Mouse (Mus musculus) midbrain, embryonic 14.5 days (tissue): ENCODE data around the gene Acta1. TPM values are rescaled to one million over a fixed set of nuclear protein-coding genes. Genes with fewer than 3 reads are reported as not detected.

Experiments
- ATAC-seq: fragments of 200-750 bp; cut with Nextera tagmentation; 2 replicates; pipeline ENCODE4 v1.8.0; 2017; ENCODE audit warnings: moderate number of reproducible peaks, moderate library complexity; ENCODE audit not compliant: low FRiP score, low TSS enrichment
- DNase-seq: peaks from one replicate; pipeline ENCODE4 v3.0.0-alpha.2; 2015
- H3K27ac ChIP-seq: fragments of 300-500 bp; sonication (generic); replicated peaks from 2 replicates; pipeline ENCODE4 v1.5.1; 2014; ENCODE audit warnings: mild to moderate bottlenecking, low read depth, low read length, moderate library complexity
- H3K27me3 ChIP-seq: fragments of 300-500 bp; sonication (generic); 2 replicates; pipeline ENCODE4 v1.6.1; 2014; ENCODE audit warnings: low read length, control low read depth, mixed read lengths; ENCODE audit not compliant: control insufficient read depth, insufficient read depth
- H3K36me3 ChIP-seq: fragments of 300-500 bp; sonication (generic); 2 replicates; pipeline ENCODE4 v1.6.1; 2014; ENCODE audit warnings: low read length, control low read depth; ENCODE audit not compliant: control insufficient read depth, insufficient read depth
- H3K4me1 ChIP-seq: fragments of 300-500 bp; sonication (generic); 2 replicates; pipeline ENCODE4 v1.6.1; 2014; ENCODE audit warnings: mild to moderate bottlenecking, antibody characterized with exemption, low read length, control low read depth; ENCODE audit not compliant: control insufficient read depth, insufficient read depth
- H3K4me2 ChIP-seq: fragments of 300-500 bp; sonication (generic); 2 replicates; pipeline ENCODE4 v1.6.1; 2014; ENCODE audit warnings: mild to moderate bottlenecking, low read length, moderate library complexity
- H3K4me3 ChIP-seq: fragments of 300-500 bp; sonication (generic); replicated peaks from 2 replicates; pipeline ENCODE4 v1.5.1; 2014; ENCODE audit warnings: low read depth, low read length
- H3K9ac ChIP-seq: fragments of 300-500 bp; sonication (generic); replicated peaks from 2 replicates; pipeline ENCODE4 v1.6.1; 2014; ENCODE audit warnings: mild to moderate bottlenecking, low read length, moderate library complexity
- H3K9me3 ChIP-seq: fragments of 300-500 bp; sonication (generic); 2 replicates; pipeline ENCODE4 v1.6.1; 2016; ENCODE audit warnings: low read length, control low read depth, mixed read lengths; ENCODE audit not compliant: control insufficient read depth
- WGBS: fragments of 180-500 bp; shearing (Covaris S2); extraction: QIAGEN DNeasy Blood & Tissue Kit; methylation state at CpG from one replicate; pipeline ENCODE4 v1.1.7; 2014; 5-methylcytosine and 5-hydroxymethylcytosine counted together
- polyA plus RNA-seq: library from polyadenylated mRNA; unstranded; fragments of >200 nt; fragmentation: Nextera tagmentation; extraction: Ambion mirVana; gene quantifications from 2 replicates; pipeline ENCODE4 v1.2.1, GENCODE M21; 2014

The Acta1 gene
- polyA plus RNA-seq, 1 experiment from 2014 or later = 3.7 TPM

GRCm38 (mm10) chr8:123846509-123846908 lies 48.0 kb downstream of the Acta1 start:
- WGBS = 96% methylated on average over 12 of the region's 12 CpGs
- Histone ChIP-seq H3K27me3 (no peaks in the 10 kb centered on the region), H3K27ac (no peak overlapping the region), H3K4me3 (no peak overlapping the region), H3K9me3 (no peaks in the 10 kb centered on the region), H3K36me3 (0 out of 2 replicates have a peak, but pooled peaks cover under 1% of the 10 kb centered on the region), H3K9ac (no peak overlapping the region), H3K4me2 (no peak overlapping the region), H3K4me1 (no peaks in the 10 kb centered on the region)
- no peak for ATAC-seq
- no peak for DNase-seq

GRCm38 (mm10) chr8:123845991-123846390 lies 48.6 kb downstream of the Acta1 start:
- ATAC-seq (no peak), DNase-seq (no peak)
- Histone ChIP-seq H3K27ac (no peak overlapping the region), H3K4me1 (no peaks in the 10 kb centered on the region), H3K9ac (no peak overlapping the region), H3K4me2 (no peak overlapping the region), H3K4me3 (no peak overlapping the region), H3K36me3 (0 out of 2 replicates have a peak, but pooled peaks cover 6% of the 10 kb centered on the region), H3K27me3 (no peaks in the 10 kb centered on the region), H3K9me3 (no peaks in the 10 kb centered on the region)
- WGBS = 88% methylated on average over 10 of the region's 10 CpGs

GRCm38 (mm10) chr8:123845114-123845513 lies 49.4 kb downstream of the Acta1 start:
- Histone ChIP-seq H3K4me3 (no peak overlapping the region), H3K9ac (no peak overlapping the region), H3K4me1 (no peaks in the 10 kb centered on the region), H3K27me3 (no peaks in the 10 kb centered on the region), H3K36me3 (peaks cover 11% of the 10 kb centered on the region; the same call in 1 of the 2 replicates), H3K27ac (no peak overlapping the region), H3K4me2 (no peak overlapping the region), H3K9me3 (no peaks in the 10 kb centered on the region)
- ATAC-seq = no peak
- 96% methylated on average over 13 of the region's 13 CpGs for WGBS
- DNase-seq = no peak

GRCm38 (mm10) chr8:123844341-123844740 lies 50.2 kb downstream of the Acta1 start:
- no peak for DNase-seq
- 91% methylated on average over 7 of the region's 7 CpGs for WGBS
- no peaks in the 10 kb centered on the region for H3K4me1 ChIP-seq
- no peaks in the 10 kb centered on the region for H3K9me3 ChIP-seq
- ATAC-seq = no peak
- H3K4me3 ChIP-seq = no peak overlapping the region
- H3K27me3 ChIP-seq = no peaks in the 10 kb centered on the region
- no peak overlapping the region for H3K4me2 ChIP-seq
- H3K36me3 ChIP-seq = peaks cover 11% of the 10 kb centered on the region; the same call in 1 of the 2 replicates
- H3K9ac ChIP-seq = no peak overlapping the region
- H3K27ac ChIP-seq = no peak overlapping the region

GRCm38 (mm10) chr8:123842086-123842485 lies 52.5 kb downstream of the Acta1 start:
- Histone ChIP-seq H3K27me3 (no peaks in the 10 kb centered on the region), H3K4me1 (no peaks in the 10 kb centered on the region), H3K4me2 (no peak overlapping the region), H3K36me3 (peaks cover 17% of the 10 kb centered on the region; the same call in 1 of the 2 replicates), H3K27ac (no peak overlapping the region), H3K4me3 (no peak overlapping the region), H3K9ac (no peak overlapping the region), H3K9me3 (no peaks in the 10 kb centered on the region)
- WGBS = 89% methylated on average over 12 of the region's 12 CpGs
- ATAC-seq = no peak
- no peak for DNase-seq

Other genes with a start within 250 kb of the Acta1 start
- gene Rhou, start 240.8 kb downstream of the Acta1 start, polyA plus RNA-seq = 10.0 and 12.9 TPM in 2 replicates
- gene Rab4a, start 88.8 kb downstream of the Acta1 start, polyA plus RNA-seq = 69.8 and 75.8 TPM in 2 replicates
- gene Ccsap, start 34.5 kb downstream of the Acta1 start, polyA plus RNA-seq = 4.5 and 4.6 TPM in 2 replicates
- 17.9 and 33.7 TPM in 2 replicates for gene Nup133, start 54.5 kb upstream of the Acta1 start, polyA plus RNA-seq
- gene Abcb10, start 88.4 kb upstream of the Acta1 start, polyA plus RNA-seq = 15.6 and 18.4 TPM in 2 replicates
- gene Taf5l, start 126.6 kb upstream of the Acta1 start, polyA plus RNA-seq = 23.3 and 29.9 TPM in 2 replicates
- gene Urb2, start 126.8 kb upstream of the Acta1 start, polyA plus RNA-seq = 4.0 and 5.7 TPM in 2 replicates